Mouse (Mus musculus) MEL (cell line): ENCODE results near the gene Ryk.

ENCODE experiments used
- CTCF ChIP-seq, 3 experiments: IDR thresholded peaks in 2 of 3; conservative IDR thresholded peaks in 1 of 3; 2 replicates each; pipeline ENCODE4 v1.5.1; 2011 to 2012; ENCODE audit warnings: low read length in 3 of 3, low read depth in 2 of 3, mild to moderate bottlenecking in 2 of 3, improper control_type of control experiment in 1 of 3, inconsistent platforms in 1 of 3, mixed read lengths in 1 of 3, moderate library complexity in 1 of 3; ENCODE audit not compliant: control insufficient read depth in 1 of 3, insufficient read depth in 1 of 3, poor library complexity in 1 of 3, severe bottlenecking in 1 of 3
- EP300 ChIP-seq, 2 experiments: IDR thresholded peaks; 2 replicates each; pipeline ENCODE4 v1.6.1; 2011; ENCODE audit warnings: improper control_type of control experiment in 2 of 2, low read length in 2 of 2, low read depth in 1 of 2, mild to moderate bottlenecking in 1 of 2
- GATA1 ChIP-seq: IDR thresholded peaks from 2 replicates; pipeline ENCODE4 v1.6.1; 2011; ENCODE audit warnings: low read depth, low read length, improper control_type of control experiment
- MEF2A ChIP-seq: IDR thresholded peaks from 2 replicates; pipeline ENCODE4 v1.6.1; 2014; ENCODE audit warnings: low read depth, mild to moderate bottlenecking, inconsistent platforms, low read length, improper control_type of control experiment; ENCODE audit not compliant: poor library complexity, insufficient replicate concordance, severe bottlenecking; ENCODE audit errors: extremely low read depth
- NRF1 ChIP-seq: IDR thresholded peaks from 2 replicates; pipeline ENCODE4 v1.6.1; 2014; ENCODE audit warnings: low read depth, mild to moderate bottlenecking, inconsistent platforms, low read length, improper control_type of control experiment, moderate library complexity; ENCODE audit not compliant: poor library complexity, insufficient read depth, severe bottlenecking
- POLR2A ChIP-seq, 2 experiments: IDR thresholded peaks; 2 replicates each; pipeline ENCODE4 v1.6.1; 2011 to 2012; ENCODE audit warnings: low read length in 2 of 2, mild to moderate bottlenecking in 2 of 2, control low read depth in 1 of 2, improper control_type of control experiment in 1 of 2, low read depth in 1 of 2, moderate library complexity in 1 of 2; ENCODE audit not compliant: control insufficient read depth in 1 of 2, insufficient read depth in 1 of 2, poor library complexity in 1 of 2
- SIN3A ChIP-seq: IDR thresholded peaks from 2 replicates; pipeline ENCODE4 v1.6.1; 2012; ENCODE audit warnings: low read length, improper control_type of control experiment, inconsistent platforms
- ZMIZ1 ChIP-seq: IDR thresholded peaks from 2 replicates; pipeline ENCODE4 v1.6.1; 2012; ENCODE audit warnings: low read depth, mild to moderate bottlenecking, inconsistent platforms, low read length, improper control_type of control experiment, moderate library complexity
- ZNF384 ChIP-seq: IDR thresholded peaks from 2 replicates; pipeline ENCODE4 v1.6.1; 2012; ENCODE audit warnings: low read depth, mild to moderate bottlenecking, inconsistent platforms, low read length, improper control_type of control experiment

GRCm38 (mm10) chr9:102921791-102922190, 87.1 kb downstream of the Ryk start:
- TF ChIP-seq ZMIZ1 = no peak
- no peak for TF ChIP-seq EP300 (IDR thresholded peaks at IDR 0.05; ENCODE audit: low read depth in 1 of 2, low read length in 2 of 2)
- no peak for TF ChIP-seq CTCF (IDR thresholded peaks at IDR 0.05 in 2 of 3, conservative IDR thresholded peaks at IDR 0.05 in 1 of 3; ENCODE audit: control insufficient read depth in 1 of 3, insufficient read depth in 1 of 3, low read depth in 2 of 3, low read length in 3 of 3, poor library complexity in 1 of 3, severe bottlenecking in 1 of 3)
- TF ChIP-seq MEF2A = no peak
- no peak for TF ChIP-seq SIN3A
- no peak for TF ChIP-seq GATA1
- no peak for TF ChIP-seq ZNF384
- TF ChIP-seq POLR2A (IDR thresholded peaks at IDR 0.05; ENCODE audit: control insufficient read depth in 1 of 2, insufficient read depth in 1 of 2, low read depth in 1 of 2, low read length in 2 of 2, poor library complexity in 1 of 2) = no peak
- no peak for TF ChIP-seq NRF1
